Mouse (Mus musculus) cerebellum, postnatal 14 days (tissue): ENCODE results near the gene Trim37.
"Not testable (repeated sequence)": the region's sequence is repeated elsewhere in the genome, so short reads cannot be mapped to it uniquely, and the experiment has no call there.

Experiments
- DNase-seq, 2 experiments: peaks; one replicate each; pipeline ENCODE4 v3.0.0; 2021; ENCODE audit warnings: mixed read lengths in 2 of 2

The Trim37 gene

DNA sequence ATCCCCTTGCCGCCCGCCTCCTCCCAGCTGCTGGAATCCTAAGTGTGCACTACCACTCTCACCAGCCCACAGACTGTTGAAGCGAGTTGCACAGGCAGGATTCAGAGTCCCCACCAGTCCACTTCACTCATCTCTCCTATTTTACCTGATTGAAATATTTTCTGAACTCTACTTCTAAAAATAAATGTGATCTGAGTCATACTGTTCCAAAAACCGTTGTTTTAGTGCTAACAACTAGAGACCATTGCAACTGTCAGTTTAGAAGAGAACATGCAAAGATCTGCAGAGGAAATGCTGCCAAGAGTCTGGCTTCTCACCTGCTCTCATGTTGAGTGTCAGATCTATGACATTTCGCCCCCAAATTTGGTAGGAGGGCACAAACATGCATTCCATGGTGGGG is 106.5 kb downstream of the Trim37 start:
- DNase-seq, result no peak

DNA sequence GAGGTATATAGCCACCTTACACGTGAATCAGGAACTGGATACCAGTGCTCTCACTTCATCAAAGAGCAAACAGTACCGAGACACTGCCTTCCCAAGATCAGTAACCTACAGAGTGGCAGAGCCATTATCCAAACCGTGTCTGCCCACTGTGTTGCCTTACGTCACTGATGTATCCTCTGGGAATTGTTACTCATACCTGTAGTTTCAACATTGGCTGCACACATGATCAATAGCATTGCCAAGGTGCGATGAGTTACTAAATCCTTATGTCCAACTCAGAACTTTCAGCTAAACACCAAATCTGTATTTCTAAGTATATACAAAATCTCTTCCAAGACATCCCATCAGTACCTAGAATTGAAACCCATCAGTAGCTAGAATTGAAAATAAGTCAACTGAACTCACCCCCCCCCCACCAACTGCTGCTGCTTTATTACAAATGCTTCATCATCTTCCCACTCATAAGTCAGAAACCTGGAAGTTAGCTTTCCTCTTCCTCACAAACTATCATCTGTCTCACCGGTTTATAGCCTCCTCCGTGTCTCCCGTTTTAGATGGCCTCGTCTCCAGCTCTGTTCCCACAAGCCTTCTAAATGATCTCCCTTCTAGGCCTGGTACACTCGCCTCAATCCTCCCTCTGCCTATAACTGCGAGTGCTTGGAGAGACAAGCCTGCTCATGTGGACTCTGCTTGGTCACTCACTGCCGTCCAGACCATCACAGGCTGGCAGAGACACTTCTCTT is 108.0 kb downstream of the Trim37 start:
- no peak for DNase-seq

DNA sequence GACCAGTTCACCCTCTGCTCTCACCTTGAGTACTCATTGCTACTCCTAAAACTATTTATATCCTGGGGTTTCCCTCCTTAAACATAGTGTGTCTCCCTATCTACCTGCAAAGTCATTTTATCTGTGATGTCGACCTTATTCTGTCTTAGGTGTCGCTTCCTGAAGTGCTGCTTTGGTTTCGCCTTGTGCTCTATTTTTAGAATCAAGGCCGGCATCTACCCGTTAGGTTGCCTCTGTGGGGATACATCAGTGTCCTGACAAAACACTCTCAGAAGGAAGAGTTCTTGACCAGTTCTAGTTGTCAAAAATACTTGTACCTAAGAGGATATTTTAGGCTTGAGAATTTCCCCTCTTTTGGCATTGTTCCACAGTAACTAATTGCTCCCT is 108.6 kb downstream of the Trim37 start:
- DNase-seq, result no peak

DNA sequence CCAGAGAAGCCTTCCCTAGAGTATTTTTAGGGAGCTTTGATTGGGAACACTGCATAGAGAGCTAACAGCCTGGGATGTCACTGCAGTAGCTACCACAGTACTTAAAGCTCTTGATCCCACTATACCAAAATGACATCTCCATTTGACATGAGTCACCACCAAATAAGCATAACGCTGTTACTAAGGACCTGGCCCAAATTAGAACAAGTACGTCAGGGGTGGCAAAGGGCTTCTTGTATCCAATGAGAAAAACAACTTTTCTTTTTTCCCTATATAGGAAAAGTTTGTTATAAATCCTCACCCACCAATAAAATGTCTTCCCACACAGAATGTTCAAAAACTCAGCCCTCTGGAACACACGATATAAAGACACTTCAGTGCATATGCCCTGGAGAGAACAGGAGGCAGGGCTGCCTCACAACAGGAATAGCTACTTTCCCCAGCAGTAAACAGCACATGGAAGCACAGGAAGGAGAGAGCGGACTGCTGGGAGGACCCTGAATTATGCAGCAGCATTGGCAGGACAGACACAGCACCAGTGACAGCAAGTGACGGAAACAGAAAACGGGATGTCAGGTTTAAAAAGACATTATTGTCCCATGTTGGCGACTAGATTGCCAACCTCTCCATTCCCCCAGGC is 112.1 kb downstream of the Trim37 start:
- DNase-seq, result no peak

DNA sequence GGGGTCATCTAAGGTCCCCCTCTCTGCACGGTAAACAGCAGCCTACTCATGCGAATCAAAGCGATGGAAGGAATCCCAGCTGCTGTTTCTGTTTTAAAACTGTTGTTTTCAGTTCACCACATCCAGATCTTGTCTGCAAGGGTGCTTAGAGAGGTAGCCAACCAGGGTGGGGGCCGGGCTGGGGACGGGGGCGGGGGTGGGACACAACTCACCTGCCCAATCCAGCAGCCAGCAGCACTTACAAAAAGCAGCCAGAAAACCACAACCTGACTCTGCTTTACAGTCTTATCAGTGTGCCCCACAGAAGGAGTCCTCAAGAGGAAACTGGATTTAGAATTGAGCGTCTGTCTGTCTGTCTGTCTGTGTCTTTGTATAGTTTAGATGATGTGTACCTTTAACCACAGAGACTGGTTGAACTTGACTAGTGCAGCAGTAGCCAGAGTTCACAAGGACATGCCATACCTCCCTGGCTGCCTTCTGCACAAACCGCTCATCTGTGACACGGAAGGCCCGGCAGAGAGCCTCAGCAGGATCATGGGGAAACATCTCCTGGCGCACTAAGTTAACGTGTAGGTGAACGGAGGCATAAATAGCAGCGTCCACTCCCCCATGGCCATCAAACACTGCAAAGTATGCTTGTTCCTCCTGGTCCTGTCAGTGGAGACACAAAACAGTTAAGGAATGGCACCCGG is 113.4 kb downstream of the Trim37 start:
- DNase-seq, result no peak

DNA sequence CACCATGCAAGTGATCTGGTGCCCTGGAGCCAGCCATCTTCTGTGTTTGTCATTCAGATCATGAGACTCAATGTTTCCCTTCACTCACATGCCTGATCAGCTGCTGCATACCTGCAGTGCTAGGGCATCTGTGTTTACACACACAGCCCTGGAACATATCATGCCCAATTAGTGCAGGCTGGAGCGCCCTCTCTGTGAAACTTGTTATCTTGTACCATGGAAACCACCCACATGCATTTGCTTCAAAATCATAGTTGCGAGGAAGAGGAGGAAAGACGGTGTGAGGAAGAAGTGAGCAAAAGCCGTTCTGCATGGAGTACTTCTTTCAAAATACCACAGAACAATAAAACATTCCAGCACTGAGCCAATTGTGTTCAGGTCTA is 113.9 kb downstream of the Trim37 start:
- no peak for DNase-seq

DNA sequence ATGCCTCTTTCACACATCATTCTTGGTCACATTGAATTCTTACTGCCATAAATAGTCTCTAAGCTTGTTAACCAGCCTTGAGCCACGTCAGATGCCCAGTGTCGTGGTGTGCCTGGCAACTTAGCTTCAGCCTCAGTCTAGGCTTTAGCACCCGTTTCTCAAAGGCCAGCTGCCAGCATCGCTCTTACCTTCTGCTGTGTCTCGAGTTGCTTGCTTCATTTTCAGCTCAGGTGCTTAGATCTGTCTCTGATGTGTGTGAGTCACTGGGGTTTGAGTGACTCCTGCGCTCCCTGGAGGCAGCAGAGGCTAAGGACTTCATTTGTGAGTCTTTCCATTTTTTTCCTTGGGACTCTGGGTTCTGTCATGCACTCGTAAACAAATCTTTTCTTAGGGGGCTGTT is 114.4 kb downstream of the Trim37 start:
- DNase-seq, result no peak

DNA sequence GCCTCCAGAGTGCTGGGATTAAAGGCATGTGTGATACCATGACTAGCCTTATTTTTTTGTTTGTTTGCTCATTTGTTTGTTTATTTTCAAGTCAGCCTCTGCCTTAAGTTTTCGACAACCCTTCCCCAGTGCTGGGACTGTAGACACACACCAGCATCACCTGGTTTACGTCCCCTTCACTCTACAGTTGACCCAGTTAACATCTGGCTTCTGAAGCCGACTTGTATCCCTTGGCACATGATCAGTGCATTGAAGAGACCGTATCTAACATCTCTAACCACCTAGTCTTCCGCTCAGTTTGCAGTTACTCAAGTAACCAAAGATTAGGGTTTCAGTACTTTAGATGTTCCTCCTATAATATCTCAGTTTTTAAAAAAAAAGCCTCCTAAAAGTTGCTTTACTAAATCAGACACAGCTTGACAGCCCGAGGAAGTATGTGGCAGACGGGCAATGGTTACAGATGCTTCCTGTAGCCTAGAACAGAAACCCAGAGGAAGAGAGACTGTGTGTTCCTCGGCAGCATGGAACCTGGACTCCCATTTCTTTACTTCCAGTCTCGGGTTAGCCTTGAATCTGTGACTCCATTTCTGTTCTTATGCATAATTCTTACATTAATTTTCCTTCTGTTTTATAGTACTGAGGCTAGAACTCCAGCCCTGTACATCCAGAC is 118.4 kb downstream of the Trim37 start:
- DNase-seq, result no peak

DNA sequence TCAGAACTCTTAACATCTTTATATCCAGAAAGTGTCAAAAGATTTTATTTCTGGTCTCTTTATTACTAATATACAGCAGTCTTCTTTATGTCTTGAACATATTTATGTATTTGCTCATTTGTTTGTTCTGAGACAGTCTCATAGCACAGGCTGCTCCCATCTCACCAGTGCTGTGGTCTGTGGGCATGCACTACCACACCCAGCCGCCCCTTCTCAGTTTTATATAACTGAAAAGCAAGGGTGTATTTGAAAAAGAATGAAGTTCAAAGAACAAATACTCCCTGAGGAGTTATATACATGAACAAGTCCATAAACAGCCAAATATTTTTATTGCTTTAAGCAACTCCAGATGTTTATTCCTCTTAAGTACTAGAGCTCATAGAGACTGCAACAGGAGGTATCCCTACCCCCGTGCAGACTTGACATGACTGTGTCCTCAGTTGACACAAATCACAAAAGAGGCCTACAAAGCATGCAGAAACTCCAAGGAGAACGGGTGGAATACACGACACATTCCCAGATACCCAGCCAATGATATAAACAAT is 119.3 kb downstream of the Trim37 start:
- DNase-seq, result no peak

DNA sequence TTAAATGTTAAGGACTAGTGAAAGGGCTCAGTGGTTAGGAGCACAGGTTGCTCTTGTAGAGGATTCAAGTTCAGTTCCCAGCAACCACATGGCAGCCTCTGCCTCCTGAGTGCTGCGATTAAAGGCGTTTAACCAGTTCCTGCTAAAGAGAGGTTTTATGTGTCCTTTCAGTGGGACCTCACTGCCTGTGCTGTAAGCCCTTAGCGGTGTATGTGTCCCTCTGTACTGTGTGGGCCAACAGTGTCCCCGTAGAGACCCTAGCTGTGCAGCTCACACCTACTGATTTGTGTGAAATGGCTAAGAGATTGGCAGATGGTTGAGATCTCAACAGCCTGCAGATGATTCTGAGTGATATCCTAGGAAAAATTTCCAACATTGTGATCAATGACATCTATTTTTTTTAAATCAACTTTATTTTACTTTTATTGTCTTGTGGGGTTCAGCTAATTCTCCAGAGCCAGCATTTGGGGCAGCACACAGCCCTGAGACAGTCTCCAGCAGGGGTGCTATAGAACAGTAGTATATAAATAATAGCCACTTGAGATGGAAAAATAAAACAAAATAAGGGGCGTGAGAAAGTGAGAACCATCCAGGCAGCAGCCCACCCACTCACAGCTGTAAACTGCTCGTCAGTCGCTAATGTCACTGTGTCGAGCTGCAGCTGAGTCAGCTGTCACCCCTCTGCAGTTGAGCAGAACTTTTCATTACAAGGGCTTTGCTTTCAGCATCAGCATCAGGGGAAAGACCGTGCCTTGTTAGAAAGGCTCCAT is 120.0 kb downstream of the Trim37 start:
- peak in 1 of 2 experiments; percentile 4 for DNase-seq

DNA sequence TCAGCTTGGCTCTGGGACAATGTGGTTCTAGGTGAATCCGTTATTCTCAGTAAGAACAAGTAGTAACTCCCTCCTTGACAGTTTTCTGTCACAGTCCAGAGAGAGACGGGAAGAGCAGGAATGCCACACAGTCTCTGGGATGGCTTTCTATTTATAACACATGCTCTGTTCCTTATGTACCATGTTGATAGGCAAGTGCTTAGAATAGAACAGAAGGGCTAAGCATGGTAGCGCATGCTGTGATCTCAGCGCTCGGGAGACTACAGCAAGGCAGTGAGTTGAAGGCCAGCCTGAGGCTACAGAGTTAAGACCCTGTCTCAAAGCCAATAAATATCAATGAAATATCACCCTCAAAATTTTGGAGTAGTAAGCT is 120.6 kb downstream of the Trim37 start:
- DNase-seq, result peak in 1 of 2 experiments; percentile 28

DNA sequence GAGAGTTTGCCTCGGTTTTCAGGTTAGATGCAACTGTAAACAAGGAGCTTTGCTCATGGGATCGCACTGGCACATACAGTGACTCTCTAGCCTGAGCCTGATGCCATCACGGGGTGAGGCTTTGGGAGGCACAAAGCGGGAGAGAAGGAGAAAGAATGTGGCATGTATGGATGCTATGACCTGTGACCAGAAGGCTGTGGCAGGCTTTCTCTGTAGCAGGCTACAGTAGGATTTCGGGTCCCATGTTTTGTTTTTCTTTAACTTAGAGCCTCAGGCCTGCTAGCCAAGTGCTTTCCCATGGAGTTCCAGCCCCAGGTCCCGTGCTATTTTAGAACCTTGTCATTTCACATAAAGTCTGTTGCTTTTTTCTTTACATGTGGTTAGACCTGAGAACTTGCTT is 123.3 kb downstream of the Trim37 start:
- no peak for DNase-seq

DNA sequence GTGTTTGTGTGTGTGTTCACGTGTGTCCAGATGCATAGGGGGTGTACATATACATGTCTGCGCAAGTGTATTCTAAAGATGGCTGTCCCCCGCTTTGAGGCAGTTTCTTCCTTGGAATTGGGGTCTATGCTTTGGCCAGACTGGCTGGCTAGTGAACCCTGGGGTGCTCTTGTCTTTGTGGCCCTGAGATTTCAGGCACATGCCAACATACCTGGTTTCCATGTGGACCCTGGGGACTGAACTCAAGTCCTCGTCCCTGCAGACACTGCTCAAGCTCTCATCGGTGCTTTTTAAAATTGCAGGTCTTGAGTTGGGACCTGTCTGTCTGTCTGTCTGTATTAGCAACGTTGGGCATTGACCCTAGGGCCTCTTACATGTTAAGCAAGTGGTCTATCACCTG is 126.4 kb downstream of the Trim37 start:
- DNase-seq, result no peak

DNA sequence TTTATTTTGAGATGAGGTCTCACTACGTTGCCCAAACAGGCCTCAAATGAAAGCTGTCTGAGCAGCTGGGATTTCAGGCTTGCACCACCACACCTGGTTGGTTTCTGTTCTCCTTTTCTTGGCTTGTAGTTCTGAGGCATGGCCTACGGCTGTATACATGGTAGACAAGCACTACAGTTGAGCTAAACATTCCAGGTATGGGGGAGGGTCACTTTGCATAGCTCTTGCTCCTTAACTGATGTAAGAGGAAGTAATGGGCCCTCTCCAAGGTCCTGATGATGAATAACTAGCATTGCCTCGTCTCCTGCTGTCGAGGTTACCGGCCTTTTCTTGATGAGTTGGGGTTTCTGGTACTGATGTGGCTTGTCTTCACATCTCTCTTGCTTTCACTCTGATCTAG is 127.3 kb downstream of the Trim37 start:
- DNase-seq, result no peak

DNA sequence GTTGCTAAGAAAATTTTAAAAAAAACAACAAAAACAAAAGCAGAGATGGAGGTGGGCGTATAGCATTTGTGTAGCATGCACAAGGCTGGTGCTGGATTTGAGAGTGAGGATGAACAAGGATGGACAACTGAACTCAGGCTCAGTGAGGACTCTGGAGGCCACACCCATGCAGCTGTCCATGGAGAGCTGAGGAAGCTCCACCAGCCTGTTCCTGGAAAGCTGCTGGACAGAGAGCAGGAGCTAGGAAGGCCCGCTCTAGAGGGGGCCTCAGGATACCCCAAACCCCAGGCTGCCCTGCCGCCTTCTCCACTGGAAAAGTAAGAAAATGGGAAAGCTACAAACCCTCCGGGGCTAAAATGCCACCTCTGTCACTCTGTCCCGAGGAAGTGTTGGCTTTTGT is 130.4 kb downstream of the Trim37 start:
- no peak for DNase-seq

DNA sequence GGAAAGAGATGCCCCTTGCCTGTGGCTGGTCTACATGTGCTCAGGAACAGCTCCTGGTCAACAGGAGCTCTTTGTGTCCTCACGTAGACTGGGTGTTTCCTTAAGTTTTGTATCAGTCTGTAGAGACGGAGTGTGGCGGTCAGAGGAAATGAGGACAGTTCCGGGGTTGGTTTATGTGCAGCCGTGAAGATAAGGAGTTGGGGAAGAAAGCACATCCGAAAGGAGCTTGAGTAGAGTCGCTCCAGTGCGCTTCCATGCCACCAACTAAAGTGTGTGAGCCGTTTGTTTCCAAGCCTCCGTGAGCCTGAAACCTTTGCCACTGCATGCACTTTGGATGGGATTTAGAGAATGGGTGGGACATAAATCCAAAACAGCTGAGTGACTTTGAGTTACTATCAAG is 132.9 kb downstream of the Trim37 start:
- DNase-seq, result no peak

DNA sequence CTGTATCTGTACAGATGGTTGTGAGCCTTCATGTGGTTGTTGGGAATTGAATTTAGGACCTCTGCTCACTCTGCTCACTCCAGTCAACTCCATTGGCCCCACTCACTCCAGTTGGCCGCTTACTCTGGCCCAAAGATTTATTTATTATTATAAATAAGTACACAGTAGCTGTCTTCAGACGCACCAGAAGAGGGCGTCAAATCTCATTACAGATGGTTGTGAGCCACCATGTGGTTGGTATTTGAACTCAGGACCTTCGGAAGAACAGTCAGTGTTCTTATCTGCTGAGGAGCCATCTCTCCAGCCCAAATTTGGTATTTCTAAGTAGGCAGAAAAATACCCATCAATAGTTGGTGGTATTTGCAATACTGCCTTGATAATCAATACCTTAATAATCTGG is 134.8 kb downstream of the Trim37 start:
- not testable (repeated sequence) for DNase-seq

DNA sequence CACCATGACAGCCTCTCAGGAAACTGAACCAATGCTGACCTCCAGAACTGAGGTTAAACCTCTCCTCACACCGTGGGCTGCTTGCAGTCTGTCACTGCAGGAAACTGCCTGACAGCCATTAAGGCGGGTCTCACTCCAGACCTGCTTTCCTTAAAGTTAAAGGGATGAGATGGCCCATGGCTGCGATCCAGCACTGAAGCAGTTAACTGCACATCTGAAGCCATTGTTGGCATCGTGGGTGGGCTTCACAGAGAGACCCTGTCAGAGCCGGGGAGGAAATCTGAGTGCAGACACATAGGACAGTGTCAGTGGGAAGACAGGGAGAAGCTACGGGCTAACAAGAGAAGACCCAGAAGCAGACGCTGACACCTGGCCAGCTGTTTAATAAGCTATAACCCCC is 137.1 kb downstream of the Trim37 start:
- no peak for DNase-seq

DNA sequence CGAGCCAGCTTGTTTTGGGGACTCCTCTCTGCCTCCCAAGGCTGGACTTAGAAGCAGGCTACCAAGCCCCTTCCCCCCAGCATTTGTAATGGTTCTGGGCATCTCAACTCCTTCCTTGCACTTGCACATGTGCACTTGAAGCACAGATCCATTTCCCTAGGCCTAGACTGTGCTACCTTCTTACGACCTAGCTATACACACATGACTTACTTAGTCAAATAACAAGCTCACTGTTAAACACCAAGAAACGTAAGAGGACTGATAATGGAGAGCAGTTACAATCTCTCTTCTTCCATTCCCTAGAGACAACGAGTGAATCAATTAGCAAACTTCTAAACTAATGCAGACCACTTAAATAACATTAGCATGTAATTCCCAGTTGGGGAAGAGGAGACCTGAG is 139.4 kb downstream of the Trim37 start:
- no peak for DNase-seq

DNA sequence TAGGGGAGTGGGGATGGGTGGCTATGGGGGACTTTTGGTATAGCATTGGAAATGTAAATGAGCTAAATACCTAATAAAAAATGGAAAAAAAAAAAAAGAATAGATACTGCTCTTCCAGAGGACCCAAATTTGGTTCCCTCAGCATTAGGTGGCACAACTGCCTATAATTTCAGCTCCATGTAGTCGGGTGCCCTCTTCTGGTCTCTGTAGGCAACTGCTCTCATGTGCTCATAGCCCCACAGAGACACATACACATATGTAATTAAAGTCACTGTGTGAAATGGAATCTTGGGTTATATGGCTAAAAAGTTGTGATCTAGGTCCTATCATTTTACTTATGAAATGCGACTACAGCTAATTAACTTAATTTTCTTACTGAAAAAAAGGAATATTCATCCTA is 141.9 kb downstream of the Trim37 start:
- no peak for DNase-seq
